Mouse (Mus musculus): ENCODE measurements around the gene St3gal4.

- TF ChIP-seq POLR2A (IDR thresholded peaks at IDR 0.05; ENCODE audit: borderline replicate concordance, control insufficient read depth, low read depth, low read length) (no peak), CTCF (IDR thresholded peaks at IDR 0.05; ENCODE audit: control insufficient read depth, insufficient read depth, low read length) (no peak)
Observed at GRCm38 (mm10) chr9:35021744-35022143, 97.3 kb downstream of the St3gal4 start.

Measured in bone marrow, adult 2 months (tissue).